ENCODE assay signal across 27 mouse cellular contexts in the genomic region with DNA sequence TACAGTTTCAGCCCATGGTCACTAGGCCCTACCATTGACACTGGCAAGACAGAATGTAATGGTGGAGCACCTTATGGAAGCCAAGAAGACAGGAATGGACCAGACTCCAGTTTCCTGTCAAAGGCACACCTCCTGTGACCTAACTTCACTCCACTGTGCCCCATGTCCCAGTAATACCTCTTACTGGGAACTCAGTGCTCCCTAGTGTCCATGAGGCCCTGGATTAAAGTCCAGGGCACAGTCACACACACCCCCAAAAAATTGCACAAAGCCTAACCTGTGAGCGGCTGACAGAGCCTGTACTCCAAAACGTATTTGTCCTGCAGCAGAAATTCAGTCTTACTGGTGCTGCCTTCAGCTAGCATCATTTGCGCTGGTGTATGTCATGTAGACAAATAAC. TPM values are rescaled to one million over a fixed set of nuclear protein-coding genes. Genes with fewer than 3 reads are reported as not detected.
DNase-seq lines count a peak whose midpoint lies in the region; ATAC-seq and TF ChIP-seq lines count a peak whose summit lies in the region.
"Had no signal": no experiment of that assay in that cellular context is flagged by ENCODE, and none has a peak within 500 bp of the region (broad histone marks: within the 10 kb centered on the region; RNA-seq: fewer than 3 reads in every experiment).

No protein-coding gene starts in this region.

- ATAC-seq in liver, embryonic 11.5 days (replicated peaks; ENCODE audit: low FRiP score) = no peak
- ATAC-seq in liver, embryonic 16.5 days (ENCODE audit: low read depth) = 0 out of 2 replicates have a peak, but pooled peaks have one; percentile 16
- no peak for ATAC-seq in liver, embryonic 12.5 days
- ATAC-seq in liver, postnatal 0 days = peak; percentile 57
- ATAC-seq in midbrain, embryonic 11.5 days (ENCODE audit: low FRiP score) = no peak
- ATAC-seq: activated CD4-positive, CD25-positive, alpha-beta regulatory T cell, adult 4 months; CD4-positive, CD25-positive, alpha-beta regulatory T cell, adult 4 months; Patski had no signal

- peaks cover 79% of the 10 kb centered on the region for H3K36me3 ChIP-seq in liver, adult 2 months (ENCODE audit: control insufficient read depth, insufficient read depth, low read length)
- peaks cover 25% of the 10 kb centered on the region for H3K36me3 ChIP-seq in liver, embryonic 11.5 days (ENCODE audit: control insufficient read depth, insufficient read depth, low read length)
- peaks cover 41% of the 10 kb centered on the region for H3K36me3 ChIP-seq in liver, embryonic 16.5 days (ENCODE audit: control insufficient read depth, insufficient read depth)
- H3K36me3 ChIP-seq in liver, embryonic 12.5 days = peaks cover 86% of the 10 kb centered on the region
- peaks cover 72% of the 10 kb centered on the region for H3K36me3 ChIP-seq in liver, postnatal 0 days (replicated peaks; ENCODE audit: insufficient read depth, low read length)
- H3K36me3 ChIP-seq in midbrain, embryonic 11.5 days (ENCODE audit: control insufficient read depth, insufficient read depth, low read length) = peaks cover 12% of the 10 kb centered on the region
- peaks cover 98% of the 10 kb centered on the region for H3K36me3 ChIP-seq in midbrain, embryonic 10.5 days

- DNase-seq in liver, adult 2 months (ENCODE audit: extremely low read depth, low read depth, low spot score) = peak; percentile 63
- DNase-seq in liver, embryonic 11.5 days (ENCODE audit: low spot score) = no peak
- DNase-seq in liver, postnatal 0 days = no peak
- DNase-seq in liver = no peak
- peak; percentile 66 for DNase-seq in midbrain, embryonic 11.5 days (ENCODE audit: low spot score, missing footprints)
- no peak for DNase-seq in midbrain, embryonic 10.5 days (ENCODE audit: low spot score)
- DNase-seq: adrenal gland, adult 2 months; adrenal gland, adult 8-10 months; adrenal gland, postnatal 10 days; adrenal gland, postnatal 14 days; adrenal gland, postnatal 25 days; adrenal gland, postnatal 36 days; B cell, adult 2 months; cerebellum, adult 11 months; cerebellum, adult 11-12 months had no signal

- H3K9ac ChIP-seq in liver, adult 2 months (ENCODE audit: low read depth, low read length) = no peak overlapping the region
- H3K9ac ChIP-seq in liver, embryonic 11.5 days (ENCODE audit: low read depth, low read length) = no peak overlapping the region
- H3K9ac ChIP-seq in liver, embryonic 16.5 days (ENCODE audit: low read depth, low read length) = no peak overlapping the region
- no peak overlapping the region for H3K9ac ChIP-seq in liver, embryonic 12.5 days
- no peak overlapping the region for H3K9ac ChIP-seq in liver, postnatal 0 days (replicated peaks)
- H3K9ac ChIP-seq in midbrain, embryonic 11.5 days (ENCODE audit: low read length) = no peak overlapping the region

- H3K79me2 ChIP-seq in liver, adult 2 months (ENCODE audit: control insufficient read depth, insufficient read depth, low read length) = no peaks in the 10 kb centered on the region

- 67% methylated on average over 3 of the region's 3 CpGs for WGBS in liver, adult 2 months
- WGBS in liver, embryonic 11.5 days = 90% methylated on average over 3 of the region's 3 CpGs
- 79% methylated on average over 3 of the region's 3 CpGs for WGBS in liver, embryonic 16.5 days (ENCODE audit: insufficient replicate concordance)
- 90% methylated on average over 3 of the region's 3 CpGs for WGBS in liver, embryonic 12.5 days (ENCODE audit: insufficient replicate concordance)
- 78% methylated on average over 3 of the region's 3 CpGs for WGBS in liver, postnatal 0 days (ENCODE audit: insufficient replicate concordance)
- WGBS in midbrain, embryonic 11.5 days = 94% methylated on average over 3 of the region's 3 CpGs
- WGBS in midbrain, embryonic 10.5 days = 91% methylated on average over 3 of the region's 3 CpGs

- TF ChIP-seq CTCF in liver, adult 2 months (IDR thresholded peaks at IDR 0.05; ENCODE audit: low read depth, low read length) = no peak
- no peak for TF ChIP-seq CTCF in liver, postnatal 0 days (IDR thresholded peaks at IDR 0.05; ENCODE audit: low read depth)

- H3K4me2 ChIP-seq in liver, embryonic 11.5 days = no peak overlapping the region
- no peak overlapping the region for H3K4me2 ChIP-seq in liver, embryonic 16.5 days (ENCODE audit: low read depth, low read length)
- H3K4me2 ChIP-seq in liver, embryonic 12.5 days = no peak overlapping the region
- H3K4me2 ChIP-seq in liver, postnatal 0 days (ENCODE audit: low read depth, low read length) = no peak overlapping the region
- no peak overlapping the region for H3K4me2 ChIP-seq in midbrain, embryonic 11.5 days

- no peaks in the 10 kb centered on the region for H3K9me3 ChIP-seq in liver, embryonic 11.5 days (ENCODE audit: control insufficient read depth, low read length)
- H3K9me3 ChIP-seq in liver, embryonic 16.5 days (replicated peaks; ENCODE audit: control insufficient read depth, low read length) = no peaks in the 10 kb centered on the region
- no peaks in the 10 kb centered on the region for H3K9me3 ChIP-seq in liver, embryonic 12.5 days (replicated peaks)
- no peaks in the 10 kb centered on the region for H3K9me3 ChIP-seq in liver, postnatal 0 days (ENCODE audit: low read length)
- no peaks in the 10 kb centered on the region for H3K9me3 ChIP-seq in midbrain, embryonic 11.5 days (ENCODE audit: control insufficient read depth, low read length)
- H3K9me3 ChIP-seq in midbrain, embryonic 10.5 days (replicated peaks) = no peaks in the 10 kb centered on the region
- H3K9me3 ChIP-seq: G1E had no signal

- H3K27ac ChIP-seq in liver, adult 2 months (replicated peaks; ENCODE audit: insufficient read depth, low read depth, low read length) = no peak overlapping the region
- no peak overlapping the region for H3K27ac ChIP-seq in liver, embryonic 11.5 days (ENCODE audit: low read depth, low read length)
- H3K27ac ChIP-seq in liver, embryonic 16.5 days (ENCODE audit: low read length) = no peak overlapping the region
- H3K27ac ChIP-seq in liver, embryonic 12.5 days = no peak overlapping the region
- no peak overlapping the region for H3K27ac ChIP-seq in liver, postnatal 0 days (ENCODE audit: low read depth)
- H3K27ac ChIP-seq in midbrain, embryonic 11.5 days (ENCODE audit: low read depth, low read length) = no peak overlapping the region
- no peak overlapping the region for H3K27ac ChIP-seq in midbrain, embryonic 10.5 days (replicated peaks)

- TF ChIP-seq EP300 in liver, postnatal 0 days (IDR thresholded peaks at IDR 0.05; ENCODE audit: low read depth) = no peak

- no peaks in the 10 kb centered on the region for H3K27me3 ChIP-seq in liver, adult 2 months (ENCODE audit: control insufficient read depth, insufficient read depth, low read length)
- no peaks in the 10 kb centered on the region for H3K27me3 ChIP-seq in liver, embryonic 11.5 days (replicated peaks; ENCODE audit: control insufficient read depth, insufficient read depth, low read length)
- no peaks in the 10 kb centered on the region for H3K27me3 ChIP-seq in liver, embryonic 16.5 days (ENCODE audit: control insufficient read depth, insufficient read depth, low read depth, low read length)
- no peaks in the 10 kb centered on the region for H3K27me3 ChIP-seq in liver, embryonic 12.5 days (replicated peaks)
- no peaks in the 10 kb centered on the region for H3K27me3 ChIP-seq in liver, postnatal 0 days (ENCODE audit: insufficient read depth, low read length)
- no peaks in the 10 kb centered on the region for H3K27me3 ChIP-seq in midbrain, embryonic 11.5 days (ENCODE audit: control insufficient read depth, insufficient read depth, low read length)
- no peaks in the 10 kb centered on the region for H3K27me3 ChIP-seq in midbrain, embryonic 10.5 days (ENCODE audit: low read depth, poor library complexity, severe bottlenecking)
- H3K27me3 ChIP-seq: CH12.LX, Patski had no signal

- H3K4me1 ChIP-seq in liver, adult 2 months (ENCODE audit: control insufficient read depth, insufficient read depth, low read length) = no peaks in the 10 kb centered on the region
- H3K4me1 ChIP-seq in liver, embryonic 11.5 days (replicated peaks; ENCODE audit: control insufficient read depth, insufficient read depth, low read length) = peaks cover 3% of the 10 kb centered on the region
- H3K4me1 ChIP-seq in liver, embryonic 16.5 days (ENCODE audit: control insufficient read depth, low read depth, low read length) = no peaks in the 10 kb centered on the region
- H3K4me1 ChIP-seq in liver, embryonic 12.5 days = 0 out of 2 replicates have a peak, but pooled peaks cover 5% of the 10 kb centered on the region
- H3K4me1 ChIP-seq in liver, postnatal 0 days (ENCODE audit: insufficient read depth) = no peaks in the 10 kb centered on the region
- H3K4me1 ChIP-seq in midbrain, embryonic 11.5 days (ENCODE audit: control insufficient read depth, insufficient read depth, low read length) = no peaks in the 10 kb centered on the region
- H3K4me1 ChIP-seq in midbrain, embryonic 10.5 days = no peaks in the 10 kb centered on the region

- H3K4me3 ChIP-seq in liver, adult 2 months (ENCODE audit: insufficient read depth, low read depth, low read length) = no peak overlapping the region
- no peak overlapping the region for H3K4me3 ChIP-seq in liver, embryonic 11.5 days (ENCODE audit: low read depth, low read length)
- H3K4me3 ChIP-seq in liver, embryonic 16.5 days (ENCODE audit: low read depth, low read length) = no peak overlapping the region
- no peak overlapping the region for H3K4me3 ChIP-seq in liver, embryonic 12.5 days
- H3K4me3 ChIP-seq in liver, postnatal 0 days (ENCODE audit: low read depth, low read length) = no peak overlapping the region
- H3K4me3 ChIP-seq in midbrain, embryonic 11.5 days (ENCODE audit: low read depth, low read length) = no peak overlapping the region
- no peak overlapping the region for H3K4me3 ChIP-seq in midbrain, embryonic 10.5 days

- TF ChIP-seq POLR2A in liver, adult 2 months (IDR thresholded peaks at IDR 0.05; ENCODE audit: extremely low read depth, insufficient read depth, low read length) = no peak

RNA-seq across cellular contexts. Expression of gene Lims1, which starts 27.7 kb away (rescaled TPM):
- total RNA-seq in liver, adult 2 months (2014; rRNA removed) = 18.2 and 19.7 TPM in 2 replicates
- 2.7 and 5.5 TPM in 2 replicates for polyA plus RNA-seq in liver, adult 2 months (2012; rRNA removed)
- polyA plus RNA-seq in liver, embryonic 11.5 days (2014; fragmentation: Nextera tagmentation; extraction: Ambion mirVana) = 110 and 131 TPM in 2 replicates
- 80.0 and 83.8 TPM in 2 replicates for polyA plus RNA-seq in liver, embryonic 16.5 days (2015; fragmentation: Nextera tagmentation; extraction: Ambion mirVana)
- 112 and 121 TPM in 2 replicates for polyA plus RNA-seq in liver, embryonic 12.5 days (2016; fragmentation: Nextera tagmentation; extraction: Ambion mirVana)
- 60.6 and 64.4 TPM in 2 replicates for polyA plus RNA-seq in liver, postnatal 0 days (2015; fragmentation: Nextera tagmentation; extraction: Ambion mirVana)
- polyA plus RNA-seq in midbrain, embryonic 11.5 days (2014; fragmentation: Nextera tagmentation; extraction: Ambion mirVana) = 85.7 and 88.6 TPM in 2 replicates
- 109 and 111 TPM in 2 replicates for polyA plus RNA-seq in midbrain, embryonic 10.5 days (2016; fragmentation: Nextera tagmentation; extraction: Ambion mirVana)

RNA-seq across cellular contexts. Expression of gene Gcc2, which starts 40.3 kb away (rescaled TPM):
- total RNA-seq in liver, adult 2 months (2014; rRNA removed) = 20.4 and 20.6 TPM in 2 replicates
- 5.3 and 5.6 TPM in 2 replicates for polyA plus RNA-seq in liver, adult 2 months (2012; rRNA removed)
- polyA plus RNA-seq in liver, embryonic 11.5 days (2014; fragmentation: Nextera tagmentation; extraction: Ambion mirVana) = 37.1 and 37.6 TPM in 2 replicates
- polyA plus RNA-seq in liver, embryonic 16.5 days (2015; fragmentation: Nextera tagmentation; extraction: Ambion mirVana) = 16.0 and 19.1 TPM in 2 replicates
- polyA plus RNA-seq in liver, embryonic 12.5 days (2016; fragmentation: Nextera tagmentation; extraction: Ambion mirVana) = 30.2 and 33.6 TPM in 2 replicates
- 31.7 and 34.0 TPM in 2 replicates for polyA plus RNA-seq in liver, postnatal 0 days (2015; fragmentation: Nextera tagmentation; extraction: Ambion mirVana)
- 46.5 and 51.9 TPM in 2 replicates for polyA plus RNA-seq in midbrain, embryonic 11.5 days (2014; fragmentation: Nextera tagmentation; extraction: Ambion mirVana)
- polyA plus RNA-seq in midbrain, embryonic 10.5 days (2016; fragmentation: Nextera tagmentation; extraction: Ambion mirVana) = 40.1 and 49.2 TPM in 2 replicates

RNA-seq across cellular contexts. Expression of gene Gm4981, which starts 59.1 kb away (rescaled TPM):
- total RNA-seq in liver, adult 2 months (2014; rRNA removed) = not detected in 2 replicates
- not detected in 2 replicates for polyA plus RNA-seq in liver, adult 2 months (2012; rRNA removed)
- polyA plus RNA-seq in liver, embryonic 11.5 days (2014; fragmentation: Nextera tagmentation; extraction: Ambion mirVana) = not detected in 2 replicates
- polyA plus RNA-seq in liver, embryonic 16.5 days (2015; fragmentation: Nextera tagmentation; extraction: Ambion mirVana) = not detected in 2 replicates
- not detected in 2 replicates for polyA plus RNA-seq in liver, embryonic 12.5 days (2016; fragmentation: Nextera tagmentation; extraction: Ambion mirVana)
- polyA plus RNA-seq in liver, postnatal 0 days (2015; fragmentation: Nextera tagmentation; extraction: Ambion mirVana) = not detected in 2 replicates
- not detected in 2 replicates for polyA plus RNA-seq in midbrain, embryonic 11.5 days (2014; fragmentation: Nextera tagmentation; extraction: Ambion mirVana)
- polyA plus RNA-seq in midbrain, embryonic 10.5 days (2016; fragmentation: Nextera tagmentation; extraction: Ambion mirVana) = not detected in 2 replicates
- total RNA-seq: adrenal gland, adult 18-20 months; adrenal gland, adult 2 months; adrenal gland, adult 8-10 months; adrenal gland, postnatal 10 days; adrenal gland, postnatal 14 days; adrenal gland, postnatal 25 days; adrenal gland, postnatal 36 days; adrenal gland, postnatal 4 days; CH12.LX; G1E; MEL had no signal
- polyA plus RNA-seq: activated CD4-positive, CD25-positive, alpha-beta regulatory T cell, adult 4 months; adrenal gland, adult 2 months; brain, embryonic 14.5 days; C2C12; CD4-positive, CD25-positive, alpha-beta regulatory T cell, adult 4 months; G1E; Patski had no signal

Comparison
In these comparisons a context has a peak if more than half of its experiments do, and no peak if none do; other contexts are left out.
1. DNase-seq: peak in liver, adult 2 months (single experiment) and midbrain, embryonic 11.5 days (single experiment); none in liver, embryonic 11.5 days (single experiment), liver, postnatal 0 days (single experiment), liver (single experiment) and midbrain, embryonic 10.5 days (single experiment).
2. ATAC-seq: peak in liver, embryonic 16.5 days (single experiment) and liver, postnatal 0 days (single experiment); none in liver, embryonic 11.5 days (single experiment), liver, embryonic 12.5 days (single experiment) and midbrain, embryonic 11.5 days (single experiment).